Comparison of ENCODE assay signal across 25 mouse cellular contexts in genomic region chr10:18946727-18947126, GRCm38 (mm10).
"Had no signal": no experiment of that assay in that cellular context is flagged by ENCODE, and none has a peak within 500 bp of the region (broad histone marks: within the 10 kb centered on the region; RNA-seq: fewer than 3 reads in every experiment).

No protein-coding gene starts in this region.

- H3K4me3 ChIP-seq: heart, adult 2 months; heart, embryonic 12.5 days; hindbrain, embryonic 10.5 days; hindbrain, embryonic 13.5 days; hindbrain, embryonic 15.5 days; kidney, embryonic 15.5 days; limb, embryonic 13.5 days; limb, embryonic 15.5 days; liver, embryonic 12.5 days had no signal

- DNase-seq: gastrocnemius, postnatal 14 days; gastrocnemius, postnatal 36 days; heart, adult 2 months; heart, postnatal 10 days; heart, postnatal 4 days; kidney, adult 11 months; kidney, adult 2 months; kidney, adult 9 months; kidney, postnatal 14 days; kidney, postnatal 36 days; layer of hippocampus, adult 9-11 months; layer of hippocampus, postnatal 36 days; left cerebral cortex, postnatal 4 days had no signal

- H3K4me1 ChIP-seq: heart, embryonic 12.5 days; hindbrain, embryonic 10.5 days; hindbrain, embryonic 13.5 days; hindbrain, embryonic 15.5 days; kidney, embryonic 15.5 days; limb, embryonic 13.5 days; limb, embryonic 15.5 days had no signal

- H3K36me3 ChIP-seq: heart, embryonic 12.5 days; hindbrain, embryonic 10.5 days; hindbrain, embryonic 13.5 days; hindbrain, embryonic 15.5 days; kidney, embryonic 15.5 days; limb, embryonic 13.5 days; limb, embryonic 15.5 days; liver, embryonic 12.5 days had no signal

- ATAC-seq: hindbrain, postnatal 0 days; intestine, embryonic 16.5 days; liver, embryonic 12.5 days had no signal

- H3K9me3 ChIP-seq: heart, embryonic 12.5 days; hindbrain, embryonic 10.5 days; hindbrain, embryonic 13.5 days; hindbrain, embryonic 15.5 days; kidney, embryonic 15.5 days; limb, embryonic 13.5 days; limb, embryonic 15.5 days; liver, embryonic 12.5 days had no signal

- H3K9ac ChIP-seq: heart, embryonic 12.5 days; hindbrain, embryonic 13.5 days; hindbrain, embryonic 15.5 days; kidney, embryonic 15.5 days; limb, embryonic 13.5 days; limb, embryonic 15.5 days; liver, embryonic 12.5 days; liver, embryonic 14.5 days had no signal

- H3K27me3 ChIP-seq: heart, embryonic 12.5 days; hindbrain, embryonic 13.5 days; hindbrain, embryonic 15.5 days; kidney, embryonic 15.5 days; limb, embryonic 13.5 days; limb, embryonic 15.5 days; liver, embryonic 12.5 days had no signal

- H3K4me2 ChIP-seq: heart, embryonic 12.5 days; hindbrain, embryonic 13.5 days; hindbrain, embryonic 15.5 days; kidney, embryonic 15.5 days; limb, embryonic 13.5 days; limb, embryonic 15.5 days; liver, embryonic 12.5 days had no signal

- H3K27ac ChIP-seq: heart, adult 2 months; hindbrain, embryonic 10.5 days; hindbrain, embryonic 13.5 days; hindbrain, embryonic 15.5 days; hindbrain, postnatal 0 days; kidney, embryonic 15.5 days; kidney, postnatal 0 days; limb, embryonic 13.5 days; limb, embryonic 15.5 days; liver, embryonic 12.5 days; liver, embryonic 14.5 days had no signal
